Mouse (Mus musculus) embryo, embryonic 11 days (tissue): ENCODE measurements around the gene Col16a1.

Source experiments
- DNase-seq: peaks from one replicate; pipeline ENCODE4 v3.0.0-alpha.2; 2015

Col16a1 gene

GRCm38 (mm10) chr4:130047331-130048202, at the start of gene Col16a1:
Col16a1 (plus strand) TSS chr4:130047840.
- DNase-seq: peak; percentile 90

DNA sequence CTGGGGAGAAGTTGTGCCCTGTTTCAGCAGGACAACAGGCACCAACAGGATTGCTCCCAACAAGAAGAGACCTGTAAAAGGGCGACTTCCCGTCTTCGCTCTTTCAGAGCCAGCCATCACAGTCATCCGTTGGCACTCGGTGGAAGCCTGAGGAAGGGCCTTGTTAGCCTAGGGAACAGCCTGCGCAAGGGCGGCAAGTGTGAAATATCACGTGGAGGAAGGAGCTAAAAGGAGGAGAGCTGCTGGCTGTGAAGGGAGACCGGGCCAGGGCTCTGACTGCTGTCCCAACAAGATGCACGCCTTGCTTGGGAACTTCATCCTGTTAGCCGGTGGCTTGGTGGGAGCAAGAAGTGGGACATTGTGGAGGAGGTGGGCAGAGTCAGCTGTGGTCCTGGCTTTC, 49.5 kb upstream of the Col16a1 start:
- no peak for DNase-seq

DNA sequence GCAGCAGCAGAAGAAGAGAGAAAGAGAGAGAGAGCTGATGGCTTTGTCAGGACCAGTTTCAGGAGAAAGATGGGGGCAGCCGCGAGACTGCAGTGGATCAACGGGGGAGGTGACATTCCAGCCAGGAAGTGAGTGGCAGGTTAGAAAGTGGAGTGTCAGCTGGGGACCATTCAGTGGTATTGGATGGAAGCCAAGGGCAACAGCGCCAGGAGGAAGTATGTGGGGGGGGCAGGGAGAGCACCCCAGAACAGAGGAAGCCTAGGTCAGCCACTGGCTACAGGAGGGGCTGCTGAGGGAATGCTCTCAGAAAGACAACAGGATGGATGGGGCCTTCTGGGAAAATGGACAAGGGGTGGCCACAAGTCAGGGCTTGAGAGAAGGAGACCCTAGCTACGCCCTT, 45.9 kb upstream of the Col16a1 start:
- no peak for DNase-seq

DNA sequence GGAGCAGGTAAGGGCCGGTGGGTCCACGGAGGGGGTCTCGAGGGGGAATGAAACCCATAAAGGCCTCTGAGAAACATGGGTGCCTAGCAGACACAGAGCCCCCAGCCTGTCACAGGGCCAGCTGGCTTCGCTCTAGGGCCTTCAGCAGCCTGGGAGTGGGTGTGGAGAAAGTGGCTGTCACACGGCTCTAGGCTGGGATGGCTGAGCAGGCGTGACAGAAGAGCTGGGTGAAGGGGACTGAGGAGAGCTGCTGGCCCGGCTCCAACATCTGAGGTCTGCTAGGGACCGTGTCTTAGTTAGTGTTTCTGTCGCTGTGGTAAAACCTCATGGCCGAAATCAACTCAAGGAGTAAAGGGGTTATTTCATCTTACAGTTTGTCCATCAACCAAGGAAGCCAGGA, 45.5 kb upstream of the Col16a1 start:
- no peak for DNase-seq

- peak; percentile 34 for DNase-seq
Measured at GRCm38 (mm10) chr4:130005593-130005992, 42.0 kb upstream of the Col16a1 start.

DNA sequence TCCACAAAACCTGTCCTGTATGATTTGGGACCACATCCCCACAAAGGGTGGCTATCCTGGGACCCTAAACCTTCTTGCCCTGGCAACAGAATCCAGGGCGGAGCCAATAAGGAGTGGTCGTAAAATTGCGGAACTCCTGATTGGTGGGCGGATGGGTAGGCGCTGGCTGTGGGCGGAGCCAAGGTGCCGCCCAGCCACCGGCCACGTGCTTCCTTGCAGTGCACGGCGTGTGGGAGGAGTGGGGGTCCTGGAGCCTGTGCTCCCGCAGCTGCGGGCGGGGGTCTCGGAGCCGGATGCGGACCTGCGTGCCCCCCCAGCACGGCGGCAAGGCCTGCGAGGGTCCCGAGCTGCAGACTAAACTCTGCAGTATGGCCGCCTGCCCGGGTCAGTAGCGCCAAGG, 41.1 kb upstream of the Col16a1 start:
- peak; percentile 74 for DNase-seq

GRCm38 (mm10) chr4:130009043-130009442, 38.6 kb upstream of the Col16a1 start:
- no peak for DNase-seq

DNA sequence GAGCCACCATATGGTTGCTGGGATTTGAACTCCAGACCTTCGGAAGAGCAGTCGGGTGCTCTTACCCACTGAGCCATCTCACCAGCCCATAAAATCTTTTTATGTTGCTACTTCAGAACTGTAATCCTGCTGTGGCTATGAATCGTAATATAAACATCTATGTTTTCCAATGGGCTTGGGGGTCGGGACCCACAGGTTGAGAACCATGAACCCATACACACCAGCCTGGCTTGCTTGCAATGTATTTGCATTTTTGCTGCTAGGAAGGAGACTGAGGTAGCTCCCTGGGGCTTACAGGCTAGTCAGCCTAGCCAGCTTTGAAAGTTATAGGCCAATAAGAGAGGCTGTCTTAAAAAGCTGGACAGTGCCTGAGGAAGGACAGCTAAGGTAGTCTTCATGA, 36.9 kb upstream of the Col16a1 start:
- DNase-seq: no peak

DNA sequence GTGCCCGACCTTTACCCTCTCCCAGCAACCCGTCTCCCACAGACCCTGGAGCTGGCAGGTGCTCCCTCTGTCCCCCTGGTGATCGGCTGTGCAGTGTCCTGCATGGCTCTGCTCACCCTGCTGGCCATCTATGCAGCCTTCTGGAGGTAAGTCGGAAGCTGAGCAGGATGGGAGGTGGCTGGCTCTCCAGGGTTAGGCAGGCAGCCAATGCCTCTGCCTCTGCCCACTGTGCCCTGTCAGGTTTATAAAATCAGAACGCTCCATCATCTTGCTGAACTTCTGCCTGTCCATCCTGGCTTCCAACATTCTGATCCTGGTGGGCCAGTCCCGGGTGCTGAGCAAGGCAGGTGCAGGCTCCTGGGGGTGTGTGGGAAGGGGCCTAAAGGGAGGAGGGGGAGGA, 35.4 kb upstream of the Col16a1 start:
- DNase-seq: no peak

GRCm38 (mm10) chr4:130013111-130013510, 34.5 kb upstream of the Col16a1 start:
- DNase-seq: no peak

DNA sequence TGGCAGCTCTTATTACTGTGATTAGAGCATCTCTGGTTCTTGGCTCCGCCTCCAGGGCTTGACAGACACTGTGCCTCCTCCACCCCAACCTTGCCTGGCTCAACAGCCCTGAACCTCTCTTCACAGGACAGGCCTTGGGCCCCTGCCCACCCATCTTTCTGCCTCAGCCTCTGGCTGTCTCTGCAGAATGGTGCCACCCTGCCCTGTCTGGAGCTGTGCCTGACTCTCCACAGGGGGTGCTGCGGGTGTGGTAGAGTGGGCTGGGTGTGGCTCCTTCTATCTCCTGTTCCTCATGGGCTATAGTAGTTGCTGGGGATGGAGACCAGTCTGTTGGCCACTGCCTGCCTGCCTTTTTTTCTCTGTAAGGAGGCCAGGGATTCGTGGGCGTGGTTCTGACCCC, 31.6 kb upstream of the Col16a1 start:
- no peak for DNase-seq

DNA sequence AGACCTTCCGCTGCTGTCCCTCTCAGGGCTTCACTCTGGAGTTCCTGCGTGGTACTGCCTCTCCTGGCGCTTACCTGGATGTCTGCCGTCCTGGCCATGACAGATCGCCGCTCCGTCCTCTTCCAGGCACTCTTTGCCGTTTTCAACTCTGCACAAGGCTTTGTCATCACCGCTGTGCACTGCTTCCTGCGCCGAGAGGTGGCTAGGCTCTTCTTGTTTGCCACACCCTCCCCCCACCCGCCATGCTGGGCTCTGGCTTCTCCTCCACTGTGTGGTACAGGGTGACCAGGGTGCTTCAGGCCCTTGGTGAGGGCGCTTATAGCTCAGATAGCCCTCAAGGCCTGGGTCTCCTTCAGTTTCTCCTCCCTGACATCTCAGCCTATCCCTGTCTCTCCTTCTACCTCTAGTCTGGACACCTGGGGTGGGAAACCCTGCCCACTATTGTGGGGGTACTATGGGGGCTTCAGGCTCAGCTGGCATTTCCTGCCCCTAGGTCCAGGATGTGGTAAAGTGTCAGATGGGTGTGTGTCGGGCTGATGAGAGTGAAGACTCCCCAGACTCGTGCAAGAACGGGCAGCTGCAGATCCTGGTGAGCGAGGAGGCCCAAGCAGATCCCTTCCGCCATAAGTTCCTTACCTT, 30.5 kb upstream of the Col16a1 start:
- DNase-seq: no peak

- DNase-seq: no peak
Measured at GRCm38 (mm10) chr4:130022952-130023351, 24.7 kb upstream of the Col16a1 start.

- no peak for DNase-seq
Measured at GRCm38 (mm10) chr4:130023511-130024231, 24.0 kb upstream of the Col16a1 start.

GRCm38 (mm10) chr4:130025544-130025943, 22.1 kb upstream of the Col16a1 start:
- DNase-seq: no peak

- no peak for DNase-seq
Measured at GRCm38 (mm10) chr4:130031146-130031545, 16.5 kb upstream of the Col16a1 start.

DNA sequence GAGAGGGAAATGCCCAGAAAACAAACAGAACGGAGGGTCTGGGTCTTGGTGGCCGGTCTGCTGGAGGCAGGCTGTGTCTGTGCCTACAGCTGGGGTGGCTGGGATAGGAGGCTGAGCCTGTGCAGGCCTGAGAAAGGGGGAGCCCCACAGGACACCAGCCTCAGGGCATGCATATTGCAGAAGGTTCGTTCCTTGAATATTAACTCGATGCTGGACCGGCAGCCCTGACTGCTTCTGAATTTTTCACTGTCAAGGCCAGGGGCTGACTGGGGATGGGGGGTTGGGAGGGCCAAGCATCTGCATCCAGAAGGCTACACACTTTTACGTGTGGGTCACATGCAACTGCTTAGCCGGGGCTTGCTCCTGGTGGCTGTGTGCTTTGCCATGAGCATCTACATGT, 14.1 kb upstream of the Col16a1 start:
- DNase-seq: no peak

DNA sequence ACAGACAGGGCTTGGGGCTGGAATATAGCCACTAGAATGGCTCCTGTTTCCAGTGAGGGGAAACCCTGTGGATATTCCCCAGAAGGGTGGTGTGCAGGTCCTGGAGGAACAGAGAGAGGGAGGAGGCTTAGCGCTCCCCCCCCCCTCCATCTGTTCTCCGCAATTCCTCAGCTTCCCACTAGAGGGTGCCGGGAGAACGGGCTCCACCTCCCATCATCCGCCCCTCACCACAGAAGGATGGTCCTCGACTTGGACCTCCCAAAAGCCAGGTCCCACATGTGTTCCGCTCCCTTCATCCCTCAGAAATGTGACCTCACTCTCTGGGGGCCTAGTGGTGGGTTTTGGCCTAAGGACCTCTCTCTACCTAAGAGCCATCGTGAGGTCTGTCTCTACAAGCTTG, 11.5 kb upstream of the Col16a1 start:
- DNase-seq: peak; percentile 66

DNA sequence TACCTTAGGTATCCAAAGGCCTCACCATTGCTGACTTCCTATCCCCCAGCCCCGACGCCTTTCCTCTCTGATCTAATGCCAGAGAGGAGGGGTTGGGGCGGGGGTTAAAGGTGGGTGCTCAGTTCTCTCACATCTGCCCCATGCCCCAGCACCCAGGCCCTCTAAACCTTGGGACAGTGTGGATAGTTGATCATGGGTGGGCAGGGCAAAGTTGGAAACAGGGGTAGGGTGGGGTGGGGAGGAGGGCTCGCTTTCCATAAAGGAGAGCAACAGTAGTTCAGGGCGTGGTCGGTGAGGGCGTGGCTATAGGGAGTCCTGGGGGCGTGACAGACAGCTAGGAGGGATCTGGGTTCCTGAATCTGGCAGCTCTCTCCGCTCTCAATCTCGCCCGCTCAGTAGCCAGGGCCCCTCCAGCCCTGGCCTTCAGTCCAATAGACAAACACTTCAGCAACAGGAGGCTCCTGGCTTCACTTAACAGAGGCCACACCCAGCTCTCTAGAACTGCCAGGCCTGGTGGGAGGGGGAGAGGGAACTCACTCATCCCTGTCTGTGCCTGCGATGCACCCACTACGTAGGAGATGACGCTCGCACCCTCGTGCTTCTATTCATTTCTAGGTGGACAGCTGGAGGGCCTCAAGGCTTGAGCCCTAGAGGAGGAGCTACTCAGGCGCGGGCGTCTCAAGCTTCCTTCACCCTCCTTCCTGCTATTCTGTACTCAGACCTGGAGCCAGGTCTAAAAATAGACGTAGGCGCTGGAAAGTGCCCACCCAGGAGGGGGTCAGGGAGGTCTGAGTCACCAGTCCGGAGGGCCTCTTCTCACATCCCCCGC, 10.9 kb upstream of the Col16a1 start:
- peak; percentile 59 for DNase-seq

DNA sequence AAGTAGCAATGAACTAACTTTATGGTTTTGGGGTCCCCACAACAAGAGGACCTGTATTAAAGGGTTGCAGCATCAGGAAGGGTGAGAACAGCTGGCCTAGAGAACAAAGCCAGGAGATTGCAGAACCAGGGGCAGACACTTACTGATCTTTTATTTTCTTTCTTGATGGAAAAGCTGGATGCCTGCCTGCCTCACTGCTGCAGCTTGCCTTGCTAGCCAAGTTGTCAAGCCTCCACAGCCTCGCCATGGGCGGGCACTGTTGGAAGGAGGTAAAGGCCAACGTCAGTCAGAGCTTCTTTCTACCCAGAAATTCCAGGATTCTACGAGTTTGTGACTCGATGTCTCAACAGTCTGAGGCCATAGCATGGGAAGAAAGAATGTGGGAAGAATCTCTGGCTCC, 8.3 kb upstream of the Col16a1 start:
- DNase-seq: no peak

DNA sequence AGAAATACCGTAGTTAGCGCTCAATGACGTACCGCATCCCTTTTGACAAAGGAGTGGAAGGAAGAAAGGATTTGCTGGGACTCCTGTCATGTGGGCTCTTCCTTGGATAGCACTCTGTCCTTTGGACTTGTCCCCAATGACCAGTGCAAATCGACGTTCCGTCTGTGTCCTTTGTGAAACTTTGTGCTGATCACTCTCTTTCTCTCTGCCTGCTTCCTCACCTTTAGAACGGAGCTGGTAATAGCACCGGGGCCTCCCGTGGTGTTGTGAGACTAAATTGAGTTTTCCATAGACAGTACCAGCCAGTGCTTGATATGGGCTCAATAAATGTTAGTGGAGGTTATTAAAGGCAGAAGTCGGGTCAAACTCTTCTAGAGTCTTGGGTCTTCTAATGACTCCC, 6.6 kb upstream of the Col16a1 start:
- no peak for DNase-seq

GRCm38 (mm10) chr4:130044211-130044610, 3.4 kb upstream of the Col16a1 start:
- no peak for DNase-seq

- DNase-seq: peak; percentile 63
Measured at GRCm38 (mm10) chr4:130045609-130046008, 2.0 kb upstream of the Col16a1 start.
